Mouse (Mus musculus) forebrain, postnatal 0 days (tissue): ENCODE data around the gene Gpatch3. TPM values are rescaled to one million over a fixed set of nuclear protein-coding genes. Genes with fewer than 3 reads are reported as not detected.

Experiments
- ATAC-seq: fragments of 200-750 bp; cut with Nextera tagmentation; 2 replicates; pipeline ENCODE4 v1.8.0; 2017; ENCODE audit warnings: mild to moderate bottlenecking, moderate library complexity
- DNase-seq: peaks from one replicate; pipeline ENCODE4 v3.0.0-alpha.2; 2015
- H3K27ac ChIP-seq: fragments of 300-500 bp; sonication (generic); 2 replicates; pipeline ENCODE4 v1.5.1; 2014; ENCODE audit warnings: low read depth, mild to moderate bottlenecking, antibody characterized with exemption, low read length, moderate library complexity, mixed read lengths
- H3K27me3 ChIP-seq: fragments of 300-500 bp; sonication (generic); 2 replicates; pipeline ENCODE4 v1.6.1; 2014; ENCODE audit warnings: mild to moderate bottlenecking, low read length, mixed read lengths; ENCODE audit not compliant: insufficient read depth
- H3K36me3 ChIP-seq: fragments of 300-500 bp; sonication (generic); 2 replicates; pipeline ENCODE4 v1.6.1; 2014; ENCODE audit warnings: mild to moderate bottlenecking, moderate library complexity; ENCODE audit not compliant: insufficient read depth
- H3K4me1 ChIP-seq: fragments of 300-500 bp; sonication (generic); 2 replicates; pipeline ENCODE4 v1.6.1; 2014; ENCODE audit warnings: antibody characterized with exemption; ENCODE audit not compliant: insufficient read depth
- H3K4me2 ChIP-seq: fragments of 300-500 bp; sonication (generic); 2 replicates; pipeline ENCODE4 v1.6.1; 2014; ENCODE audit warnings: low read depth, mild to moderate bottlenecking, moderate library complexity
- H3K4me3 ChIP-seq: fragments of 300-500 bp; sonication (generic); 2 replicates; pipeline ENCODE4 v1.5.1; 2014; ENCODE audit warnings: low read depth, low read length, mixed read lengths
- H3K9ac ChIP-seq: fragments of 300-500 bp; sonication (generic); 2 replicates; pipeline ENCODE4 v1.6.1; 2014; ENCODE audit warnings: mild to moderate bottlenecking
- H3K9me3 ChIP-seq: fragments of 300-500 bp; sonication (generic); 2 replicates; pipeline ENCODE4 v1.6.1; 2016; ENCODE audit warnings: low read length
- CTCF ChIP-seq: sonication (generic); IDR thresholded peaks from 2 replicates; pipeline ENCODE4 v1.5.1; 2016; ENCODE audit warnings: antibody characterized with exemption, control low read depth, low read depth
- WGBS: fragments of 180-500 bp; shearing (Covaris S2); extraction: QIAGEN DNeasy Blood & Tissue Kit; methylation state at CpG from one replicate; pipeline ENCODE4 v1.1.7; 2014; 5-methylcytosine and 5-hydroxymethylcytosine counted together
- polyA plus RNA-seq: library from polyadenylated mRNA; unstranded; fragments of >200 nt; fragmentation: Nextera tagmentation; extraction: Ambion mirVana; gene quantifications from 2 replicates; pipeline ENCODE4 v1.2.1, GENCODE M21; 2015
- total RNA-seq: library from RNA; depleted of rRNA; stranded (reverse); fragments of >200 nt; gene quantifications from 2 replicates; pipeline ENCODE4 v1.2.3, GENCODE M21; 2014

Gene Gpatch3
- total and polyA plus RNA-seq, 2 experiments from 2014 or later, result 5.4 to 11.8 TPM

- peak overlapping the region; percentile 67 for H3K4me2 ChIP-seq
- WGBS, result 18% methylated on average over 9 of the region's 9 CpGs
- H3K9me3 ChIP-seq, result no peaks in the 10 kb centered on the region
- peak overlapping the region; percentile 33; the same call in 1 of the 2 replicates for H3K4me3 ChIP-seq
- H3K36me3 ChIP-seq, result peaks cover 12% of the 10 kb centered on the region
- no peak overlapping the region for H3K9ac ChIP-seq
- H3K27ac ChIP-seq, result no peak overlapping the region
- ATAC-seq (no peak), DNase-seq (no peak)
- H3K4me1 ChIP-seq, result no peaks in the 10 kb centered on the region
- TF ChIP-seq CTCF, result no peak
- H3K27me3 ChIP-seq, result peaks cover 32% of the 10 kb centered on the region
Observed at GRCm38 (mm10) chr4:133600306-133600705, 25.8 kb downstream of the Gpatch3 start.

GRCm38 (mm10) chr4:133601721-133602218 lies 27.2 kb downstream of the Gpatch3 start, which contains the start of gene Sfn:
Sfn (minus strand) TSS chr4:133602168.
- WGBS, result 4% methylated on average over 16 of the region's 16 CpGs
- H3K36me3 ChIP-seq, result peaks cover 21% of the 10 kb centered on the region
- peak; percentile 33; the same call in 1 of the 2 replicates for TF ChIP-seq CTCF
- H3K4me3 ChIP-seq, result no peak within 1 kb of the TSS
- H3K27ac ChIP-seq, result no peak within 1 kb of the TSS
- H3K9me3 ChIP-seq, result no peaks in the 10 kb centered on the region
- no peak within 1 kb of the TSS for H3K4me2 ChIP-seq
- ATAC-seq (no peak), DNase-seq (no peak)
- no peak within 1 kb of the TSS for H3K9ac ChIP-seq
- peaks cover 32% of the 10 kb centered on the region for H3K27me3 ChIP-seq
- no peaks in the 10 kb centered on the region for H3K4me1 ChIP-seq

- no peak overlapping the region for H3K4me3 ChIP-seq
- no peak overlapping the region for H3K9ac ChIP-seq
- H3K9me3 ChIP-seq, result no peaks in the 10 kb centered on the region
- DNase-seq (no peak), ATAC-seq (no peak)
- H3K27ac ChIP-seq, result no peak overlapping the region
- H3K36me3 ChIP-seq, result peaks cover 24% of the 10 kb centered on the region
- WGBS, result 92% methylated on average over 5 of the region's 5 CpGs
- H3K4me1 ChIP-seq, result no peaks in the 10 kb centered on the region
- H3K4me2 ChIP-seq, result no peak overlapping the region
- H3K27me3 ChIP-seq, result peaks cover 32% of the 10 kb centered on the region
- TF ChIP-seq CTCF, result no peak
Observed at GRCm38 (mm10) chr4:133603056-133603455, 28.5 kb downstream of the Gpatch3 start.

DNA sequence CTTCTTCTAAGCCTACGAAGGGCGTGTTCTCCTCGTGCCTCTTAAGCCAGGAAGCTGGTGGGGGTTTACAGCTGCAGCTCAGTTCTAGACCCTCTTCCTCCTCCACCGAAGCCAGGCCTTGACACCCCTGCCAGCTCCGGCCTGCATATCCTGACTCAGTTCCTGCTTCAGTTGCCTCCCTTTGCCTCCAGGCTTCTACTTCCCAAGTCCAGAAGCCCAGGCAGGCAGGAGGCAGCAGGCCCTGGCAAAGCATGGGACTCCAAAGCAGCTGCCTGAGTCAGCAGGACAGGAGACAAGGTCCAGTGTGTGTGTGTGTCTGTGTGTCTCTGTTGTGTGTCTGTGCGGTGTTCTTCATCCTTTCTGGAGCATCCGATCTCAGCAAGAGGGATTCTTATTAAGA lies 29.6 kb downstream of the Gpatch3 start:
- H3K27ac ChIP-seq, result no peak overlapping the region
- H3K36me3 ChIP-seq, result peaks cover 31% of the 10 kb centered on the region
- no peaks in the 10 kb centered on the region for H3K4me1 ChIP-seq
- no peak for TF ChIP-seq CTCF
- 93% methylated on average over 7 of the region's 7 CpGs for WGBS
- H3K4me2 ChIP-seq, result no peak overlapping the region
- H3K4me3 ChIP-seq, result no peak overlapping the region
- no peak overlapping the region for H3K9ac ChIP-seq
- no peaks in the 10 kb centered on the region for H3K9me3 ChIP-seq
- peaks cover 23% of the 10 kb centered on the region for H3K27me3 ChIP-seq
- DNase-seq (no peak), ATAC-seq (no peak)

- H3K9me3 ChIP-seq, result no peaks in the 10 kb centered on the region
- H3K4me2 ChIP-seq, result no peak overlapping the region
- H3K27ac ChIP-seq, result no peak overlapping the region
- no peak overlapping the region for H3K9ac ChIP-seq
- no peaks in the 10 kb centered on the region for H3K4me1 ChIP-seq
- peaks cover 31% of the 10 kb centered on the region for H3K36me3 ChIP-seq
- no peak overlapping the region for H3K4me3 ChIP-seq
- ATAC-seq, result no peak
- WGBS, result 70% methylated on average over 6 of the region's 6 CpGs
- H3K27me3 ChIP-seq, result peaks cover 16% of the 10 kb centered on the region
- no peak for TF ChIP-seq CTCF
- DNase-seq, result no peak
Observed at GRCm38 (mm10) chr4:133604856-133605255, 30.3 kb downstream of the Gpatch3 start.

- no peak for DNase-seq
- Histone ChIP-seq H3K4me2 (no peak overlapping the region), H3K27ac (no peak overlapping the region), H3K36me3 (peaks cover 31% of the 10 kb centered on the region), H3K4me3 (no peak overlapping the region), H3K27me3 (peaks cover 12% of the 10 kb centered on the region), H3K9ac (no peak overlapping the region), H3K4me1 (no peaks in the 10 kb centered on the region), H3K9me3 (no peaks in the 10 kb centered on the region)
- no peak for TF ChIP-seq CTCF
- 67% methylated on average over 9 of the region's 9 CpGs for WGBS
- no peak for ATAC-seq
Observed at GRCm38 (mm10) chr4:133605330-133605729, 30.8 kb downstream of the Gpatch3 start.

DNA sequence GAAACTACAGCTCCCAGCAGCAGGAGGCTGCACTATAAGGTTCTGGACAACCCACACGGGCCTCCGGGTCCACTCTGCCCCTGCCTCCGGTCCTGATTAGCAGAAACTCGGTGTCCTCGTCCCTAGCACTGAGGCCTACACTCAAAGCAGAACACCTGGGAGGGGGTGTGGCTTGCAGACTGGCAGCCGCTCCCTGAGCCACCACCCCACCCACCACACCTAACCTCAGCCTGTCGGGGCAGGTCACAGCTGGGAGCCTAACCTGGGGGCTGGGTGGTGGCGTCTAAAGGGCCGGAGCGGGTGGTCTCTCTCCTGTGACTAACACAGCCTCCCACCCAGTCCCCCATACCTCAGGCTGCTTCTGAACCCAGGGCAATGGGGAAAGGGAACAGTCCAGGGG lies 32.7 kb downstream of the Gpatch3 start:
- H3K4me2 ChIP-seq, result no peak overlapping the region
- H3K27ac ChIP-seq, result no peak overlapping the region
- H3K36me3 ChIP-seq, result peaks cover 44% of the 10 kb centered on the region
- H3K4me1 ChIP-seq, result no peaks in the 10 kb centered on the region
- H3K27me3 ChIP-seq, result peaks cover 3% of the 10 kb centered on the region; the same call in 1 of the 2 replicates
- no peak overlapping the region for H3K9ac ChIP-seq
- WGBS, result 86% methylated on average over 10 of the region's 10 CpGs
- DNase-seq (no peak), ATAC-seq (no peak)
- no peak overlapping the region for H3K4me3 ChIP-seq
- no peaks in the 10 kb centered on the region for H3K9me3 ChIP-seq
- no peak for TF ChIP-seq CTCF
